Mouse (Mus musculus) MEL (cell line): ENCODE results near the gene 4930447C04Rik. TPM values are rescaled to one million over a fixed set of nuclear protein-coding genes. Genes with fewer than 3 reads are reported as not detected.

Experiments used
- DNase-seq: peaks from one replicate; pipeline ENCODE4 v3.0.0; 2011; ENCODE audit warnings: low read depth, low spot score
- H3K27ac ChIP-seq: 2 replicates; pipeline ENCODE4 v1.5.1; 2012; ENCODE audit warnings: low read depth, mild to moderate bottlenecking, control low read depth, low read length, moderate library complexity; ENCODE audit not compliant: control insufficient read depth
- H3K27me3 ChIP-seq, 2 experiments: fragments of 150-350 bp in 1 of 2; sonication (generic) in 1 of 2; 2 replicates each; pipeline ENCODE4 v1.6.1; 2012; ENCODE audit warnings: low read length in 2 of 2, mild to moderate bottlenecking in 2 of 2, improper control_type of control experiment in 1 of 2, moderate library complexity in 1 of 2; ENCODE audit not compliant: insufficient read depth in 2 of 2, control insufficient read depth in 1 of 2
- H3K36me3 ChIP-seq, 2 experiments: 2 replicates each; pipeline ENCODE4 v1.6.1; 2012 to 2014; ENCODE audit warnings: low read length in 2 of 2, improper control_type of control experiment in 1 of 2, inconsistent platforms in 1 of 2, mild to moderate bottlenecking in 1 of 2; ENCODE audit not compliant: insufficient read depth in 2 of 2, control insufficient read depth in 1 of 2
- H3K4me1 ChIP-seq, 2 experiments: fragments of 150-350 bp in 1 of 2; sonication (generic) in 1 of 2; 2 replicates each; pipeline ENCODE4 v1.6.1; 2012; ENCODE audit warnings: low read length in 2 of 2, improper control_type of control experiment in 1 of 2, mild to moderate bottlenecking in 1 of 2; ENCODE audit not compliant: insufficient read depth in 2 of 2, control insufficient read depth in 1 of 2
- H3K4me3 ChIP-seq, 2 experiments: fragments of 150-350 bp in 1 of 2; sonication (generic) in 1 of 2; 2 replicates each; pipeline ENCODE4 v1.5.1; 2012; ENCODE audit warnings: low read depth in 2 of 2, low read length in 2 of 2, mild to moderate bottlenecking in 2 of 2, moderate library complexity in 2 of 2, control low read depth in 1 of 2, improper control_type of control experiment in 1 of 2; ENCODE audit not compliant: control insufficient read depth in 1 of 2, insufficient read depth in 1 of 2
- H3K79me2 ChIP-seq: 2 replicates; pipeline ENCODE4 v1.6.1; 2012; ENCODE audit warnings: mild to moderate bottlenecking, low read length, moderate library complexity; ENCODE audit not compliant: control insufficient read depth, poor library complexity, insufficient read depth
- H3K9ac ChIP-seq: 2 replicates; pipeline ENCODE4 v1.6.1; 2012; ENCODE audit warnings: low read depth, mild to moderate bottlenecking, control low read depth, low read length, moderate library complexity; ENCODE audit not compliant: control insufficient read depth, poor library complexity, severe bottlenecking
- H3K9me3 ChIP-seq: fragments of 150-350 bp; sonication (generic); replicated peaks from 2 replicates; pipeline ENCODE4 v1.6.1; 2012; ENCODE audit warnings: mild to moderate bottlenecking, low read length, improper control_type of control experiment, moderate library complexity; ENCODE audit not compliant: insufficient read depth
- CHD1 ChIP-seq: IDR thresholded peaks from 2 replicates; pipeline ENCODE4 v1.6.1; 2012; ENCODE audit warnings: low read depth, mild to moderate bottlenecking, inconsistent platforms, low read length, improper control_type of control experiment
- CHD2 ChIP-seq: IDR thresholded peaks from 2 replicates; pipeline ENCODE4 v1.6.1; 2011; ENCODE audit warnings: low read length, improper control_type of control experiment
- CTCF ChIP-seq, 3 experiments: IDR thresholded peaks in 2 of 3; conservative IDR thresholded peaks in 1 of 3; 2 replicates each; pipeline ENCODE4 v1.5.1; 2011 to 2012; ENCODE audit warnings: low read length in 3 of 3, low read depth in 2 of 3, mild to moderate bottlenecking in 2 of 3, improper control_type of control experiment in 1 of 3, inconsistent platforms in 1 of 3, mixed read lengths in 1 of 3, moderate library complexity in 1 of 3; ENCODE audit not compliant: control insufficient read depth in 1 of 3, insufficient read depth in 1 of 3, poor library complexity in 1 of 3, severe bottlenecking in 1 of 3
- EP300 ChIP-seq, 2 experiments: IDR thresholded peaks; 2 replicates each; pipeline ENCODE4 v1.6.1; 2011; ENCODE audit warnings: improper control_type of control experiment in 2 of 2, low read length in 2 of 2, low read depth in 1 of 2, mild to moderate bottlenecking in 1 of 2
- ETS1 ChIP-seq: IDR thresholded peaks from 2 replicates; pipeline ENCODE4 v1.6.1; 2012; ENCODE audit warnings: low read depth, mild to moderate bottlenecking, inconsistent platforms, low read length, improper control_type of control experiment, moderate library complexity
- GATA1 ChIP-seq: IDR thresholded peaks from 2 replicates; pipeline ENCODE4 v1.6.1; 2011; ENCODE audit warnings: low read depth, low read length, improper control_type of control experiment
- JUND ChIP-seq: IDR thresholded peaks from 2 replicates; pipeline ENCODE4 v1.6.1; 2011; ENCODE audit warnings: low read depth, mild to moderate bottlenecking, improper control_type of control experiment, low read length
- KAT2A ChIP-seq: conservative IDR thresholded peaks from 2 replicates; pipeline ENCODE4 v1.6.1; 2012; ENCODE audit warnings: low read depth, low read length, improper control_type of control experiment, inconsistent platforms
- MAFK ChIP-seq: IDR thresholded peaks from 2 replicates; pipeline ENCODE4 v1.6.1; 2011; ENCODE audit warnings: low read depth, mild to moderate bottlenecking, low read length, improper control_type of control experiment, borderline replicate concordance
- MXI1 ChIP-seq: IDR thresholded peaks from 2 replicates; pipeline ENCODE4 v1.6.1; 2011; ENCODE audit warnings: mild to moderate bottlenecking, low read depth, low read length, improper control_type of control experiment
- MYC ChIP-seq: IDR thresholded peaks from 2 replicates; pipeline ENCODE4 v1.6.1; 2011; ENCODE audit warnings: low read depth, mild to moderate bottlenecking, low read length, improper control_type of control experiment, moderate library complexity
- NRF1 ChIP-seq: IDR thresholded peaks from 2 replicates; pipeline ENCODE4 v1.6.1; 2014; ENCODE audit warnings: low read depth, mild to moderate bottlenecking, inconsistent platforms, low read length, improper control_type of control experiment, moderate library complexity; ENCODE audit not compliant: poor library complexity, insufficient read depth, severe bottlenecking
- POLR2A ChIP-seq, 2 experiments: IDR thresholded peaks; 2 replicates each; pipeline ENCODE4 v1.6.1; 2011 to 2012; ENCODE audit warnings: low read length in 2 of 2, mild to moderate bottlenecking in 2 of 2, control low read depth in 1 of 2, improper control_type of control experiment in 1 of 2, low read depth in 1 of 2, moderate library complexity in 1 of 2; ENCODE audit not compliant: control insufficient read depth in 1 of 2, insufficient read depth in 1 of 2, poor library complexity in 1 of 2
- RAD21 ChIP-seq: IDR thresholded peaks from 2 replicates; pipeline ENCODE4 v1.6.1; 2011; ENCODE audit warnings: mild to moderate bottlenecking, low read depth, low read length, improper control_type of control experiment
- RCOR1 ChIP-seq: IDR thresholded peaks from 2 replicates; pipeline ENCODE4 v1.6.1; 2012; ENCODE audit warnings: low read depth, mild to moderate bottlenecking, inconsistent platforms, low read length, improper control_type of control experiment
- SIN3A ChIP-seq: IDR thresholded peaks from 2 replicates; pipeline ENCODE4 v1.6.1; 2012; ENCODE audit warnings: low read length, improper control_type of control experiment, inconsistent platforms
- SMC3 ChIP-seq: IDR thresholded peaks from 2 replicates; pipeline ENCODE4 v1.6.1; 2011; ENCODE audit warnings: low read depth, low read length, improper control_type of control experiment
- USF1 ChIP-seq: IDR thresholded peaks from 2 replicates; pipeline ENCODE4 v1.6.1; 2014; ENCODE audit warnings: low read depth, mild to moderate bottlenecking, inconsistent platforms, low read length, improper control_type of control experiment, moderate library complexity
- ZC3H11A ChIP-seq: IDR thresholded peaks from 2 replicates; pipeline ENCODE4 v1.6.1; 2012; ENCODE audit warnings: low read depth, mild to moderate bottlenecking, inconsistent platforms, low read length, improper control_type of control experiment
- ZKSCAN1 ChIP-seq: IDR thresholded peaks from 2 replicates; pipeline ENCODE4 v1.6.1; 2012; ENCODE audit warnings: low read depth, mild to moderate bottlenecking, inconsistent platforms, low read length, improper control_type of control experiment, moderate library complexity
- polyA plus RNA-seq, 2 experiments: library from polyadenylated mRNA; stranded (reverse) in 1 of 2; unstranded in 1 of 2; fragments of >175 nt in 1 of 2; fragments of >200 nt in 1 of 2; gene quantifications; 2 replicates each; pipeline versions ENCODE4 v1.2.1 to v1.2.4; 2012; ENCODE audit warnings: low replicate concordance in 2 of 2, low read depth in 1 of 2; ENCODE audit not compliant: insufficient read length in 2 of 2, insufficient read depth in 1 of 2, missing spikeins in 1 of 2
- total RNA-seq: library from RNA; depleted of rRNA; stranded (reverse); fragments of 300-350 nt; gene quantifications from 2 replicates; pipeline ENCODE4 v1.2.3, GENCODE M21; 2012

The 4930447C04Rik gene
- total and polyA plus RNA-seq, 3 experiments: not detected

DNA sequence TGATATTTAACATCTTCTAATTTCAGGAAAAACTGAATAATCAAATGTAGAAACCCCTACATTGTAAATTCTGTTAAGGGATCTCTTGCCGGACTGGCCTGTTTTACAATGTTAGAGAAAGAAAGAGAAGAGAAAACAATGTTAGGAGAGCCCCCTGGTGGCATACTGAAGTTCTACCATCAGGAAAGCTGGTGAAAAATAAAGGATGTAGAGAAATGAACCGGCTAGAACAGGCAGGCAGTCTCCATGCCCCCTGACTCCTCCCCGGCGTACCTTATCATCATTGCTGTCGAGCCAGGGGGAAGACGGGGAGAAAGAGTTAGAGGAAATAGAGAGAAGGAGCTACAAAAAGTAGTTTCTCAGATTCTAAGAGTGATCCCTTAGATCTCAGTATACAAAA is 32.6 kb upstream of the 4930447C04Rik start:
- peak; percentile 74 for DNase-seq
- peaks cover 1% of the 10 kb centered on the region in 2 experiments; a peak in 3 of 4 replicates for H3K27me3 ChIP-seq
- TF ChIP-seq RAD21 (peak; percentile 79), SMC3 (peak; percentile 83), ZC3H11A (peak; percentile 68), CTCF (IDR thresholded peaks at IDR 0.05 in 2 of 3, conservative IDR thresholded peaks at IDR 0.05 in 1 of 3; ENCODE audit: control insufficient read depth in 1 of 3, insufficient read depth in 1 of 3, low read depth in 2 of 3, low read length in 3 of 3, poor library complexity in 1 of 3, severe bottlenecking in 1 of 3) (peak in 2 of 3 experiments; percentile 56 to 86; a peak in 4 of 6 replicates), CHD1 (no peak)
- TF ChIP-seq, all 39 proteins: peak for 4
- H3K79me2 ChIP-seq: no peaks in the 10 kb centered on the region
- no peak overlapping the region for H3K4me3 ChIP-seq
- no peaks in the 10 kb centered on the region for H3K9me3 ChIP-seq
- no peak overlapping the region for H3K27ac ChIP-seq
- H3K4me1 ChIP-seq: no peaks in the 10 kb centered on the region
- no peaks in the 10 kb centered on the region; a peak in 1 of 4 replicates for H3K36me3 ChIP-seq
- no peak overlapping the region for H3K9ac ChIP-seq

GRCm38 (mm10) chr12:72970620-72971019 is 30.0 kb upstream of the 4930447C04Rik start:
- no peaks in the 10 kb centered on the region for H3K4me1 ChIP-seq
- H3K4me3 ChIP-seq: no peak overlapping the region
- no peak overlapping the region for H3K9ac ChIP-seq
- no peaks in the 10 kb centered on the region for H3K9me3 ChIP-seq
- TF ChIP-seq ZKSCAN1 (no peak), KAT2A (no peak), CTCF (IDR thresholded peaks at IDR 0.05 in 2 of 3, conservative IDR thresholded peaks at IDR 0.05 in 1 of 3; ENCODE audit: control insufficient read depth in 1 of 3, insufficient read depth in 1 of 3, low read depth in 2 of 3, low read length in 3 of 3, poor library complexity in 1 of 3, severe bottlenecking in 1 of 3) (no peak), POLR2A (IDR thresholded peaks at IDR 0.05; ENCODE audit: control insufficient read depth in 1 of 2, insufficient read depth in 1 of 2, low read depth in 1 of 2, low read length in 2 of 2, poor library complexity in 1 of 2) (no peak), EP300 (IDR thresholded peaks at IDR 0.05; ENCODE audit: low read depth in 1 of 2, low read length in 2 of 2) (no peak), USF1 (no peak)
- TF ChIP-seq, all 39 proteins: peak for 0
- Histone ChIP-seq H3K36me3 (no peaks in the 10 kb centered on the region), H3K27ac (no peak overlapping the region), H3K27me3 (peaks cover 0 to 1% of the 10 kb centered on the region in 2 experiments; a peak in 2 of 4 replicates), H3K79me2 (no peaks in the 10 kb centered on the region)
- no peak for DNase-seq

GRCm38 (mm10) chr12:72967541-72967940 is 27.0 kb upstream of the 4930447C04Rik start:
- Histone ChIP-seq H3K27me3 (peaks cover 5% of the 10 kb centered on the region in 2 experiments), H3K36me3 (no peaks in the 10 kb centered on the region), H3K4me1 (no peaks in the 10 kb centered on the region), H3K79me2 (no peaks in the 10 kb centered on the region), H3K4me3 (no peak overlapping the region), H3K27ac (no peak overlapping the region), H3K9ac (no peak overlapping the region), H3K9me3 (no peaks in the 10 kb centered on the region)
- no peak for TF ChIP-seq NRF1
- no peak for TF ChIP-seq MXI1
- TF ChIP-seq CHD2: no peak
- no peak for TF ChIP-seq GATA1
- no peak for TF ChIP-seq ETS1
- TF ChIP-seq MAFK: no peak
- TF ChIP-seq CTCF (IDR thresholded peaks at IDR 0.05 in 2 of 3, conservative IDR thresholded peaks at IDR 0.05 in 1 of 3; ENCODE audit: control insufficient read depth in 1 of 3, insufficient read depth in 1 of 3, low read depth in 2 of 3, low read length in 3 of 3, poor library complexity in 1 of 3, severe bottlenecking in 1 of 3): no peak
- no peak for TF ChIP-seq SIN3A
- no peak for TF ChIP-seq MYC
- no peak for TF ChIP-seq JUND
- TF ChIP-seq RCOR1: no peak
- DNase-seq: no peak
